Mouse (Mus musculus): ENCODE results near the gene Olfr1048. TPM values are rescaled to one million over a fixed set of nuclear protein-coding genes. Genes with fewer than 3 reads are reported as not detected.

Gene Olfr1048
- polyA plus RNA-seq (2021; fragmentation: Nextera tagmentation), result not detected in 2 replicates
- long read RNA-seq, experiment 1, result 0 reads
- long read RNA-seq, experiment 2, result 0 reads

GRCm38 (mm10) chr2:86240189-86240588 is at the start of gene Olfr1048:
Gene Olfr1048 (minus strand): TSS chr2:86240289.

GRCm38 (mm10) chr2:86278988-86279387 is 38.9 kb upstream of the Olfr1048 start, which contains the start of gene Olfr1051:
Gene Olfr1051 (minus strand): TSS chr2:86279088.

GRCm38 (mm10) chr2:86258228-86258627 is 18.1 kb upstream of the Olfr1048 start, which contains the start of gene Olfr1049:
Gene Olfr1049 (minus strand): TSS chr2:86258328.

GRCm38 (mm10) chr2:86231301-86231700 is 8.8 kb downstream of the Olfr1048 start, which contains the start of gene Olfr1047:
Gene Olfr1047 (minus strand): TSS chr2:86231401.

GRCm38 (mm10) chr2:86219214-86219613 is 20.9 kb downstream of the Olfr1048 start, which contains the start of gene Olfr1046:
Gene Olfr1046 (minus strand): TSS chr2:86219314.

GRCm38 (mm10) chr2:86202909-86203308 is 37.2 kb downstream of the Olfr1048 start, which contains the start of gene Olfr1045:
Gene Olfr1045 (minus strand): TSS chr2:86203009.

GRCm38 (mm10) chr2:86185583-86185982 is 54.5 kb downstream of the Olfr1048 start, which contains the start of gene Olfr52:
Gene Olfr52 (minus strand): TSS chr2:86185683.

Other genes with a start within 250 kb of the Olfr1048 start
- gene Olfr1031, start 250.0 kb downstream of the Olfr1048 start, polyA plus RNA-seq (2021; fragmentation: Nextera tagmentation), result not detected in 2 replicates
- not detected in 2 replicates for gene Olfr1032, start 234.7 kb downstream of the Olfr1048 start, polyA plus RNA-seq (2021; fragmentation: Nextera tagmentation)
- not detected in 2 replicates for gene Olfr1033, start 219.7 kb downstream of the Olfr1048 start, polyA plus RNA-seq (2021; fragmentation: Nextera tagmentation)
- gene Olfr1034, start 194.4 kb downstream of the Olfr1048 start, polyA plus RNA-seq (2021; fragmentation: Nextera tagmentation), result not detected in 2 replicates
- gene Olfr1036, start 166.3 kb downstream of the Olfr1048 start, polyA plus RNA-seq (2021; fragmentation: Nextera tagmentation), result not detected in 2 replicates
- gene Olfr1037, start 152.9 kb downstream of the Olfr1048 start, polyA plus RNA-seq (2021; fragmentation: Nextera tagmentation), result not detected in 2 replicates
- gene Olfr1039, start 104.4 kb downstream of the Olfr1048 start, polyA plus RNA-seq (2021; fragmentation: Nextera tagmentation), result not detected in 2 replicates
- gene Olfr1040, start 93.6 kb downstream of the Olfr1048 start, polyA plus RNA-seq (2021; fragmentation: Nextera tagmentation), result not detected in 2 replicates
- not detected in 2 replicates for gene Olfr1042, start 78.5 kb downstream of the Olfr1048 start, polyA plus RNA-seq (2021; fragmentation: Nextera tagmentation)
- gene Olfr1043, start 72.8 kb downstream of the Olfr1048 start, polyA plus RNA-seq (2021; fragmentation: Nextera tagmentation), result not detected in 2 replicates
- not detected in 2 replicates for gene Olfr1044, start 62.5 kb downstream of the Olfr1048 start, polyA plus RNA-seq (2021; fragmentation: Nextera tagmentation)
- gene Olfr52, start 54.6 kb downstream of the Olfr1048 start, polyA plus RNA-seq (2021; fragmentation: Nextera tagmentation), result not detected in 2 replicates
- gene Olfr1045, start 37.3 kb downstream of the Olfr1048 start, polyA plus RNA-seq (2021; fragmentation: Nextera tagmentation), result not detected in 2 replicates
- gene Olfr1046, start 21.0 kb downstream of the Olfr1048 start, polyA plus RNA-seq (2021; fragmentation: Nextera tagmentation), result not detected in 2 replicates
- gene Olfr1047, start 8.9 kb downstream of the Olfr1048 start, polyA plus RNA-seq (2021; fragmentation: Nextera tagmentation), result not detected in 2 replicates
- not detected in 2 replicates for gene Olfr1049, start 18.0 kb upstream of the Olfr1048 start, polyA plus RNA-seq (2021; fragmentation: Nextera tagmentation)
- not detected in 2 replicates for gene Olfr1051, start 38.8 kb upstream of the Olfr1048 start, polyA plus RNA-seq (2021; fragmentation: Nextera tagmentation)
- not detected in 2 replicates for gene Olfr1052, start 52.2 kb upstream of the Olfr1048 start, polyA plus RNA-seq (2021; fragmentation: Nextera tagmentation)
- gene Olfr1053, start 75.0 kb upstream of the Olfr1048 start, polyA plus RNA-seq (2021; fragmentation: Nextera tagmentation), result not detected in 2 replicates
- gene Olfr1054, start 95.1 kb upstream of the Olfr1048 start, polyA plus RNA-seq (2021; fragmentation: Nextera tagmentation), result not detected in 2 replicates
- gene Olfr1055, start 110.0 kb upstream of the Olfr1048 start, polyA plus RNA-seq (2021; fragmentation: Nextera tagmentation), result not detected in 2 replicates
- gene Olfr1056, start 122.2 kb upstream of the Olfr1048 start, polyA plus RNA-seq (2021; fragmentation: Nextera tagmentation), result not detected in 2 replicates
- not detected in 2 replicates for gene Olfr1057, start 138.1 kb upstream of the Olfr1048 start, polyA plus RNA-seq (2021; fragmentation: Nextera tagmentation)
- not detected in 2 replicates for gene Olfr1058, start 148.3 kb upstream of the Olfr1048 start, polyA plus RNA-seq (2021; fragmentation: Nextera tagmentation)
- gene Olfr1061, start 173.8 kb upstream of the Olfr1048 start, polyA plus RNA-seq (2021; fragmentation: Nextera tagmentation), result not detected in 2 replicates
- not detected in 2 replicates for gene Olfr1062, start 186.5 kb upstream of the Olfr1048 start, polyA plus RNA-seq (2021; fragmentation: Nextera tagmentation)
- gene Olfr1065, start 210.3 kb upstream of the Olfr1048 start, polyA plus RNA-seq (2021; fragmentation: Nextera tagmentation), result not detected in 2 replicates
- gene Olfr1066, start 216.0 kb upstream of the Olfr1048 start, polyA plus RNA-seq (2021; fragmentation: Nextera tagmentation), result not detected in 2 replicates
- gene Olfr228, start 247.1 kb upstream of the Olfr1048 start, polyA plus RNA-seq (2021; fragmentation: Nextera tagmentation), result not detected in 2 replicates

All from left cerebral cortex, adult 6 months (tissue).